Mouse (Mus musculus) lung, postnatal 0 days (tissue): Measurements from ENCODE around the gene Cdan1.

ENCODE experiments used
- CTCF ChIP-seq: IDR thresholded peaks from 2 replicates; pipeline ENCODE4 v1.5.1; 2016; ENCODE audit warnings: antibody characterized with exemption, mild to moderate bottlenecking
- EP300 ChIP-seq: IDR thresholded peaks from 2 replicates; pipeline ENCODE4 v1.6.1; 2016; ENCODE audit warnings: antibody characterized with exemption, mild to moderate bottlenecking, control low read depth

DNA sequence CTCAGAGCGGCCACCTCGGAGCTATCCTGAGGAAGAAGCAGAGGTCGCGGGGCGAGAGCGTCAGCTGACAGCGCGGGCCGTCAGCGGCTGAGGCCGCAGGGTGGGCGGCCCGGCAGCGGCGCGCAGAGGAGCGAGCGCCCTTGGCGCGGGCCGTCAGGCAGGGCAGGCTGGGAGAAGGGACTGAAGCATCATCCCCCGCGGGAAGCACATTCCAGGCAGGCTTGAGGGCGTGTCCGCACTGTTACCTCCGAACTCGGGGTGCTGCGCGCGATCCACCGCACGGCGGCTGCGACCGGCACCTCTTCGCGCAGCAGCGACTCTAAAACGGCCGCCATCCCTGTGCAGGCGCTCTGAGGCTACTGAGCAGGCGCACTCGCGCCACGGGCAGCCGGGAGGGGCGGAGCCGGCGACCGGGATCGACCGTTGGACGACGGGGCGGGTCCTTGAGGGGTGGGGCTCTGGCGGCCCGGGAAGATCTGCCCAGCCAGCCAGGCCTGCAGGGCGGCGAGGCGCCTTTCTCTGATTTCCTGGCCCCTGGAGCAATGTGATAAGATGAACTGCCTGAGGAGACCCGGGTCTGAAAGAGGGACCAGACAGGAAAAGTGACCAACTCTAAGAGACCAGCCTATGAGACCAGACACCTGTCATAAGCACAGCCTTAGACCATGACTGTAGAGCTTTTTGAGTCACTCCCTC, 118.6 kb downstream of the Cdan1 start:
- TF ChIP-seq CTCF, result no peak
- TF ChIP-seq EP300, result no peak
